Mouse (Mus musculus) kidney, adult 8-10 months (tissue): ENCODE measurements around the gene Dock9.
A peak's percentile ranks its signal among the peaks of the same experiment; 100 is the strongest.
"Not testable (repeated sequence)": the region's sequence is repeated elsewhere in the genome, so short reads cannot be mapped to it uniquely, and the experiment has no call there.

Source experiments
- DNase-seq, 2 experiments: peaks; one replicate each; pipeline ENCODE4 v3.0.0; 2022

Dock9 gene

DNA sequence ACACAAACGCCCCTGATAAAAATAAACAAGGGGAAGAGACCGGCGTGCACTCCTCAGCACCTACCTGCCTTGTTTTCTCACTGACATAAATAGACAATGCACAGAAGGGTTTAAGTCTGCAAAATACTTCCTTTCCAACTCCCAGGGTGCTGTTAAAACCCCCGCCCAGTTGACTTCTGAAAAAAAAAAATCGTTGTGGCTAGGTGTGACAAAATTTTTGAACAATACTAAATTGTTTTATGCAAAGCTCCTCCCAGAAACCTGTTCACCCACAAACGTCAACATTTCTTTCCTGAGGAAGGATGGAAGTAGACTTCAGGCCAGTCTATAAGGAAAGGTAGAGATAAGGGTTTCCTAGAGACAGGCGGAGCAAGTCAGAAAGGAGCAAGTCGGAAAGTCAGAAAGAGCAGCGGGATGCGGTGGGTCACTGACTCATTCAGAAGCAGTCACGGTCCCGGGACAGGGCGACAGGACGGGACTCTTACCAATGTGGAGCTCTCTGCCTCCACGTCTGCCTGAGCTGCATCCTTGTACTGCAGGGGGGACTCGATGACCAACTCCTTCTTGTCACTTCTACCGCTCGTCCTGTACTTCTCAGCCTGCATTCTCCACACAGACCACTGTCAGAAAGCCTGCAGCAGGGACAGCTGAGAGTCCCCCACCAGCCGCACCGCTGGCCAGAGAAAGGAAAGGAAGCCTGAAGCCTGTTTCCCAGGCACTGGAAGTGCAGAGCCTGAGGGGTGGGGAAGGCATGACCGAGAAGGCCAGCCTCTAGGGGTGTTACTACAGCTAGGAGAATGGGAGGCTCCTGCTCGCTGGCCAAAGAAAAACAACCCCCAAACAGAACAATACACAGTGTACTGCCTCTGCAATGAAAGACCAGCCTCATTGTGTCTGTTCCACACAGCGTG lies 99.7 kb downstream of the Dock9 start:
- DNase-seq: peak; percentile 42 to 45

DNA sequence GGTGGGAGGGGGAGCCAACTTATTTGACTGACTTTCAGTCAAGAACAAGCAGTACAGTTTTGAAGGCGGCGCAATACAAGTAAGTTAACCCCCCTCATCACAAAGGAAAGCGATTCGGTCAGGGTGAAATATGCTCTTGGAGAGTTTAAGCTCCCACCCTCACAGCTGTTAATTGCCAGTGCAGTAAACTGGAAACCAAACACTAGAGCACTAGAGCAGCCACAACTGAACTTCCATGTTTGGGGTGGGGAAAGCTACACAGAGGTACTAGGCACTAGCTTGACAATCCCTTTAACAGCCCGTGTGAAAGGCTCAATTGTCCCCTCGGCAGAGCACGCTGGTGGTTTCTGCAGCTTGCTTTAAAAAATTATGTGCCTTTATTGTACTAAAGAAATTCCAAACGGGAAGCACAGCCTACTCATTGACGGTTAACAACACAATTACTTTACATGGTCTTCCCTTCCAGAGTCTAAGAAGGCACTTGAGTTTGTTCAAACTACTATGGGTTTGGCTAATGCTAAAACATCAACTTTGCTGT lies 100.4 kb downstream of the Dock9 start:
- DNase-seq: no peak

DNA sequence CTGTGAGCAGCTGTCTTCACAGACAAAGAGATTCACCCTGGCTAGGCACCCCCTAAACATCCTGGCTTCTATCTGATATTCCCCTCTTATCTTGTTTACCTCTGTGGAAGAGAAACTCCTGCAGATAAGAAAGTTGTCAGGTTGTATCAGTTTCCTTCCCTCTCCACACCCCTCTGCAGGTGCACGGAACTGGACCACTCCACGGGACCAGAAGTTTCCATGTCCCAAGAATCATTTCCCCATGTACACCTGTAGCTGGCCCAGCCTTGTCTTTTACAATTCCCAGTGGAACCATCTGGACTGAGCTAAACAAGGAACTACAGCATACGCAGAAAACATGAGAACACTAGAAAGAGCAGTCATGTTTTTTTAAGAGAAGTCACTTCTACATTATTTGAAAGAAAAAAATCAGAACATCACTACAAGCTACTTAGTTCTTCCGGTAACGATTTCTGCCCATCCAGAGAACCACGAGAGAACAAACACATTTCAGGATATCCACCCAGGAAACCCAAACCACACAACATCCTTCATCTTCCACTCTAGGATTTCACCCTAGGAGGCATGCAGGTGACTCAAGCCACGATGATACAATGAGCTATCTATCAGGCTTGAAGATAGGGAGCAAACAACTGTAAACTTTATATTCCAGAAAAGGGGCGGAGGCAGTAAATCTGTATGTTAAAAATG lies 101.1 kb downstream of the Dock9 start:
- DNase-seq: no peak

DNA sequence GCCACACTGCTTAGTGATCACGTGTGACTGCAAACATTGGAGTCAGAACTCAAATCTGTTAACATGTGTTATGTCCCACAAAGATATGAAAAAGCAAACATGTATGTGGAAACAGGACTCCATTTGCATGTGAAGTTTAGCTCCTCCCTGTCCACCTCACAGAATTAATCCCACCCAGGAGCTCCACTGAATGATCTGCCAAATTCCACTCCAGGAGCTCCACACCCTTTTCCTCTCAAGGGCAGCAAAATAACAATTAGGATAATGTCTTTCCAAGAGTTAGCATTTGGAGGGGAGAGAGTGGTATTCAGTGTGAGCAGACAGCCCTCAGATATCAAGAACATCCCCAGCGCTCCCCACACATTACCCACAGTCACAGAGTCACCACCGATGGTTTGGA lies 102.9 kb downstream of the Dock9 start:
- no peak for DNase-seq

DNA sequence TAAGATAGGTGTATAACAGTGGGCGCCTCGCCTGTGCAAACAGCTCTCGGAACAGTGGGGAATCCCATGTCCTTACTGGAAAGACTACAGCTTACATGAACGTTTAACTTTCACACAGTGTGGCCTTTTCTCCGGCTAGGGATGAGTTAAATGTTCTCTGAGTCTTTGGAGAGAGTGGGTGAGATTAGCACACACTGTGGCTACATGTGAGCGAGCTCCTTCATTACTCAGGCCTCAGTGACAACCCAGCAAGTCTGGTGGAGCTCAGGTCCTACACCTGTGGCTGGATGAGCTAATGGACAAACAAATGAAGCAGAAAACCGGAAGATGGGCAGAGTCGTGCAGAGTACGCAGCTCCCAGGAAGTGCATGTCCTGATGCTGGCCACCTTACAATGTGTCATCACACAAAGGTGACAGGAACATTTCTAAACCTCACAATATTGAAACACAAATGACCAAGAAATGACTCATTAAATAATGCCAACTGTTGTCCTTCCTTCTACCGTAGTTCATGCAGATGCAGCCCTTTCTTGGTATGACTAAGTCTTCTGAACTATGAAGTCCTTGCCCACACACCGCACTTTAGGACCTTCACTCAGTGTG lies 103.5 kb downstream of the Dock9 start:
- DNase-seq: no peak

DNA sequence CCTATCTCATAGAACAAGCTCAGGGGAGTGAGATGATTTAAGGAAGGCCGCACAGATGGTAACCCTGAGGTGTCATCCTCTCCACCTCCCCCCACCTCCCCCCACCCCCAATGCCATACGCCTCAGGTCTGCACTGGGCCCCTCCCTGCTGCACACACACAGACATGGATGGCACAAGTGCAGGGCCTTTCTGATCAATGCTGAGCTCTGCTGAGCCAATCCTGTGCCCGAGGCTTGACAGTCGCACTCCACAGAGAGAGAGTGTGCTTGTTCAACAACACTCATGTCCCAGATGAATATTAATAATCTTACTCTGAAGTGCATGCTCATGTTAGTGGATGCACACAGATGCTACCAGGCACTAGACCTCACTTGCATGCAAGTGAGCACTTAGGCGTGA lies 108.0 kb downstream of the Dock9 start:
- DNase-seq: not testable (repeated sequence)

DNA sequence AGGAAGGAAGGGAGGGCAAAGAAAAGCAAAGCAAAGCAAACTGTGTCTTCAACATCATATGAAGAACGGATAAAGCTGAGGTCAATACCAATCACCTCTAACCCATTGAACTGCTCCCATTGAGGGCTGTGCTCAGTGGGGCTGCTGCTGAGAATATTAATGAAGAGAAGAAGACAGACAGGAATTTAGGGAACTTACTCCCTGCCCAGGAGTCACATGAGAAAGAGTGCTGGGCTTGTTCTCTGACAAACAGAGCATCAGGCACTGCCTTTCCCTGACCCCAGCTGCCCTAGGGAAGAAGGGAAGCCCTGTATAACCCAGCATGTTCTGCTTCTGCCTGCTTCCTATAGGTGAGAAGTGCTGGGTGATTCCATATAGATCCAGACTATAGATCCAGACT lies 109.5 kb downstream of the Dock9 start:
- no peak for DNase-seq

DNA sequence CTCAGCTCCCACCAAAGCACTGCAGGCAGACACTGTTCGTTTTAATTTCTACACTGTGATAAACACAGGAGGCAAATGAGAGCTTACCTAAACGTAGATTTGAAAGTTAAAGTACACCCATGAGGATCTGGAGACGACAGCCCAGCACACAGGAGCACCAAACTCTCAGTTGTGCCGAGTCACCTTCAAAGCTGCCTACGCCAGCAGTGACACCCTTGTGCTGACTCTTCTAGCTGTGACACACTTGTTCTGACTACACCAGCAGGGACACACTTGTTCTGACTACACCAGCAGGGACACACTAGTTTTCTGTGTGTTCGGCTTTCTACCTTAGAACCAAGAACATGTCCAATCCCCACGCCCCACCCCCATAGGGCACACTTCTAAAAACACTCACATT lies 110.4 kb downstream of the Dock9 start:
- DNase-seq: no peak

DNA sequence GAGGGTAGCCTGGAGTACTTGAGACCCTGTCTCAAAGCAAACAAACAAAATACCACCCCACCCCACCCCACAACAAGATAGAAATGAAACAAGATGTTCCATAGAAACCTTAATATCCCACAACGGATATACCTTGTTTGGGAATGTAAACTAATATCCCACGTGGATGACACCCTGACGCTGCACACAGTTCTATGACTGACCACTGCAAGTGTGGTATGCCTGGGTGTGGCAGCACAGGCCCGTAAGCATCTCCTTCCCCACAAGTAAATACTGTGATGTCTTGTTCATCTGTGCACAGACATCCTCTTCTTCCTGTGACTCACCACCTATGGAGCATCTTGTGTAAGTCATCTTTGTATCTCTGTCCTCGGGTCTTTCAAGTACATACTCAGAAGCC lies 118.7 kb downstream of the Dock9 start:
- no peak for DNase-seq

DNA sequence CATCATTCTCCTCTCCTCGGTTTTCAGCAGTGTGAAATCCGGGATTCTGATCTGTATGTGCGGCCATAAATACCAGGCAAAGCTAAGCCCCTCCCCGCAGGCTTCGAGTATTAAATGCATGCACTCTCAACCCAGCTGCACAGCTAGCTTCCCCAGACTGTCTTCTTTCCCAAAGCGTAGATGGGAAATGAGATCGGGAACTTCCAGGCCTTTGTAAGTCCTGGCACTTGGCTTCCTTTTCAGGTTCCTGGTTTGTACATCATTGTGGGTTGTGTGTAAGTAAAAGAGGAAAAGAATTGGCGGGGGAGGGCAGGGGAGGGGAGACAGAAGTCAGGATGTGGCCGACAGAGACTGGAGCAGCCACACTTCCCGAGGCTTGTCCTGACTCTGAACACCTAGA lies 119.2 kb downstream of the Dock9 start:
- DNase-seq: no peak

DNA sequence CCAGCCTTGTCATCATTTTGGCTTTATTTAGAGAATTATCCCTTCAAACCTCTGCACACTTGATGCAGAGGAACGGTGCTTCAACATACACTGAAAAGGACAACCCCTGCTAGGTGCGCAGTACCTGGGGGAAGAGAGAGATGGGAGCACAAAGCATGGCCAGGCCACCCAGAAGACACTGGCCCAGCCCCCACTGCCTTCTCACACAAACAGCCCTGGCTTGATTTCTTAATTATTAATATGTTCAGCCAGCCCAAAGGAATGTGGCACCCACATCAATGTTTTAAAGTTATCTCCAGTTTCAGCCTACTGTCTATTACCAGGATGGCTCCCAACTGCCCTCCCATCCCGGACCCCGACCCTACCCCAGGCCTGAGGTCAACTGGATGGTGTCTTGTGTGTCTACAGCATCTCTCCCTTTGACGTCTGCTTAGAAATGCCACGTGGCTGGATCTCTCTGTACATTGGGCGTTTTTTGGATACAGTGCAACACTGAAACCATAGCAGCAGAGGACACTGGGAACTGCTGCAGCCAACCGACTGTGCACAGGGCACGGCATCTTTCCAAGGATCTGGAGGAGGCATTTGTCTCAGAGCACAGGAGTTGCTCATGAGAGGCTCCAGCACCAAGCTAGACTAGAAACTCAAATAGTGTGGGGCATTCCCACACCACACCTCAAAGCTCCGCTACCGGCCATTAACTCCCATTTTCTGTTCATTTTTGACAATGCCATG lies 120.9 kb downstream of the Dock9 start:
- DNase-seq: peak in 1 of 2 experiments; percentile 55

DNA sequence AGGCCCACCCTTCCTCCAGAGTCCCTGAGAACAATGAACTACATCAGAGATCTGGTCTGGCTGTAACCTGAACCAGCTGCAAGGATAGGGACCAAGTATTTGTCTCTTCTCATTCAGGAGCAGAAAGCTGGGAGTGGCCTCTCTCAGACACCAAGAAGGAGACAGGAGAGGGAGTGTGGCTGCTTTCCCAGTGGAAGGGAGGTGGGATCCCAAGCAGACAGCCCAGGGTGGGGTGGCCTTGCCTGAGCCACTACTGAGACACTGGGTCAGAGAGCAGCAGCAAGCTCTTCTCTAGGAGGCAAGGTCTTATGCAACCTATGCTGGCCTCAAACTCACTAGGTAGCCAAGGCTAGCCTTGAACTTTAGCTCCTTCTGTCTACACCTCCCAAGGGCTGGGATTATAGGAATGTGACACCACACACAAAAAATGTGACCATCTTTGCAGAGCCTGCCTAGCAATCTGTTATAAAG lies 121.5 kb downstream of the Dock9 start:
- DNase-seq: peak; percentile 23 to 48

DNA sequence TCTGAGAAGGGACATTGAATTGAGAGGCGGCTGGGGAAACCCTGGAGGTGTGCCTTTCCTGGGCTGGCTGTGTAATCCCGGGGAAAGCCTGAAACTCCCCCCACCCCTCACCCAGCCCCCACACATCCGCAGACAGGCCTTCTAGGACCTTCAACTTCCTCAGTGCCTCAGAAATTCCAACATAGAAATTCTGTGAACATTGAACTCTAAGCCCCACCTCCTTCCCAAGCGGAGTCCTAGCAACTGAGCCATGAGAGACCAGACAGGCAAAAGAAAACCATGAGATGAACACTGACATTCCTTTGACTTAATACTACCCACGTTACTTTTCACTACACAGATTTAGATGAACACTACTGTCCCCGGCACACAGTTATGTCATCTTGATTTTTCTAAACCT lies 122.1 kb downstream of the Dock9 start:
- peak; percentile 68 to 82 for DNase-seq

DNA sequence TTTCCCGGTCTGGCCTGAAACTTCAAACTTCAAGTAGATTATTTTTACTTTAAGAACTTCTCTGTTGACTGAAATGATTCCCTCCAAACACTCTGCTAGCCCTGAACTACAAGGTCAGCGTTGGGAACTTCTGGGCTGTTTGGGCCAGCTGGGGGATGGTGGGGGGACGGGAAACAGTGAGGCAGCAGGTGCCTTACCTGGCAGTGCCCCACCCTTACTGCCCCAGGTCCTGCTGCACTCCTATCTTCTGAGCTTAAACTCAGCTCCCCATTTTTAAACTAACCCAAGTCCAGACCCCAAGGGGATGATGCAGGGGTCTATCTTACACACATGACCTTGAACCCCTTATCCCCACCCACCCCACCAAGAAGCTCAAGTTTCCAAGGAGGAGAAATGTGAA lies 122.5 kb downstream of the Dock9 start:
- DNase-seq: no peak

DNA sequence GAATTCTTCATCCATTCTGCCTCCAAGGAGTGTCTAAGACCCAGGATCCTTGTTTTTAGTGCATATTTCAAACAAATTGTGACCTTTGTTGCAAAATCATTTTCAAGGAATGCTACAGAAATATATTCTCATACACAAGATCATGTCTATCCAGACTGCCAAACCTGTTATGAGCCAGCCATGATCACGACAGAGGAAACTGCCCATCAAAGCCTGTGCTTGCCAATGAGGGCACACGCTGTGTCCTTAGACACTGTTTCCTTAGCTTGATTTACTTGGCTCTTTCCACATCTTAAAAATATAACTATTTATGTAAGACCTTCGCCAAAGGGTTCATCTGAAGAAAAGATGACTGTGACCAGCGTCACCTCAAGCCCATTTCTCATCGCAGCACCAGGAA lies 127.6 kb downstream of the Dock9 start:
- no peak for DNase-seq

DNA sequence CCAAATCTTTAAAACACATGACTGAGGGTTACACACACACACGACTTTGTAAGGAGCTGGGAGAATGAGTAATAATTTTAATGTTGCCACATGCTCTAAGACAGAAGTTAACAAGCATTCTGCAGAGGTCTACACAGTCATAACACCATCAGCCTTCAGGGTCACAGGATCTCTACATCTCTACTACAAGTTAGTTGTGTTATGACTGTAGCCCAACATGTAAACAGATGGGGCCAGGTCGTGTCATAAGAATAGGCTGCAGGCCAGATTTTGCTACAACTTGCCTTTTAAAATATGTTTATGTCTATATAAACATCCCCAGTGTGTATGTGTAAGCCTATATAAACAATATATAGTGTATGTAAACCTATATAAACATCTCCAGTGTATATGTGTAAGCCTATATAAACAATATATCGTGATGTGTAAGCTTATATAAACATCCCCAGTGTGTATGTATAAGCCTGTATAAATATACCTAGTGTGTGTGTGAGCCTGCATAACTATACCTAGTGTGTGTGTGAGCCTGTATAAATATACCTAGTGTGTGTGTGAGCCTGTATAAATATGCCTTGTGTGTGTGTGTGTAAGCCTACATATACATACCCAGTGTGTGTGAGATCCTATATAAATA lies 130.9 kb downstream of the Dock9 start:
- DNase-seq: no peak

DNA sequence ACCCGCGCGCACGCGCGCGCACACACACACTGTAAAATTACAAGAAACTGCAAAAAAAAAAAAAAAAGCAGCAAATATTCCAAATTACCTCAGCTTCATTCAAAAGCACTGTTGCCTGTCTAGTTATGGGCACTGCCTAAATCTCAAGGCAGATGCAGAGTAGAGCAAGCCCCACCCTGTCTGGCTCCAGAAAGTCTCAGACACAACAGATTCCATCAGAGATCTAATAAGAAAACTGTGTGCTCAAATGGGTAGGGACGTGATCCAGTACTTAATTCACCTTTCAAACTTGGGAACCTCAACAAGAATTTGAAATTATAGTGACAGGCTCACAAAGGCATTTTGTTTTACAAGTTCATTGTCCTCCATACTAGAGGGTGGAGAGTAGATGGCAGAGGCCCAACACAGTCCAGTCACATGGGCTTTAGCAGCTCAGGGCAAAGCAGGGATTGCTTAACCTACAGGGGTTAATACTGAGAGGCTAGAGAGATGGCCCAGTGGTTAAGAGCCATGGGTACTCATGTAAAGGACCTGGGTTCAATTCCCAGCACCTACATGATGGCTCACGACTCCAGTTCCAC lies 131.9 kb downstream of the Dock9 start:
- peak in 1 of 2 experiments; percentile 42 for DNase-seq

DNA sequence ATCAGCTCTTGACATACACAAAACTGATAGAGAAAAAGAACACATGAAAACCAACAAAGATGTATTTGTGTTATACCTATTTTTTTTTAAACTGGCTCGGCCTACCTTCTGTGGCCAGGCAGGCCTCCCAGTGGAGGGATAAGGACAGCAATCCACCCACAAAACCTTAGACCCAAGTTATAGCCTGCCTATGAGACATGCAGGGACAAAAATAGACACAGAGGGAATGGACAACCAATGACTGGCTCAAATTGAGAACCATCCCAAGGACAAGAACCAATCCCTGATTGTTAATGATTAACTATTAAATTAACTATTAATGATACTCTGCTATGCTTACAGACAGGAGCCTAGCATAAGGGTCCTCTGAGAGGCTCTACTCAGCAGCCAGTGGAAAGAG lies 133.7 kb downstream of the Dock9 start:
- peak; percentile 50 to 75 for DNase-seq

DNA sequence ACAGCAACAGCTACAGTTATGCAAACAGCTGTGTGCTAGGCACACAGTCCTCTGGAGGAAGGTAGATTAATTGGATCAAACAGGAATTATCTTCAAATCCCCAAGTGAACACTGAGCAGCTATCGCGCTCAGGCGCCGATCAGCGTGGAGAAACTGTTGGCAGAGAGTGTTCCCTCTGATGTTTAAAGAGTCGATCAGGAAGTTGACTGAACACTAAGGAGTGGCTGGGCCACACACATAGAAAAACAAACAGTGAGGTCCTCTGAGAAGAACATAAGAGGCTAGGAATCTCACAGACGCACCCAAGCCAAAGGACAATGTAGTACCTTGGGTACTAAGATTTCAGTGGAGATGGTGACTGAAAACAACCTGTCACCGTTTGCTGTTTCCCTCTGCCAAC lies 136.7 kb downstream of the Dock9 start:
- no peak for DNase-seq

DNA sequence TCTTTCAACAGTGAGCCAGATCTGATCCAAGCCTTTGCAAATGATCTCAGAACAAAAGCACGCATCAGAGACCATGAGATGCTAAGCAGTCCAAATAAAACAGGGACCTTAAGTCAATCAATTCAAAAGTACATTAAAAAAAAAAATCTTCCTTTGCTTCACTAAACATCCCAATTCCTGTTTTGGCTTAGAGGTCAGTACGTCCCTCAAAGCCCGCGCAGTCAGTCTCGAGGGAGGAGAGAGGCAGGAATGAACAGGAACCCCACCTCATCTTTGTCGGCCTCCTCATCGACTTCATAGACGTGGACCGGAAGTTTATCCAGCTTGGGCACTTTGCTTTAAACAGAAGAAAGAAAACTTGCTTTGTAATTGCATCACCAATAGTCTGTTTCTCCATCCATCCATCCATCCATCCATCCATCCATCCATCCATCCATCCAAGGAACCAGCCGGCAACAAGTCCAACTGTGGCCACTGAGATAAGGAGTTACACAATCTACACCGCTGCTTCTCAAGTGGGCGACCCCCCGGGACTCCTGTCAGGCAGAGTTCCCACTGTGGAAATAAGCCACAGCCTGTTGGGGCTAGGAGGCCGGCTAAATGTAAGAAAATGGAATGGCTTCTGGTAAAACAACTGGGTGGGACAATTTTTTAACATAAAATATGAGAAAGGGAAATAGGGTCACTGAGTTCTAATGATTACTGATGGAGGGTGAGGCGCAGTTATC lies 137.3 kb downstream of the Dock9 start:
- no peak for DNase-seq
